Comparison of ENCODE assay signal across 1 mouse cellular context in the genomic region with DNA sequence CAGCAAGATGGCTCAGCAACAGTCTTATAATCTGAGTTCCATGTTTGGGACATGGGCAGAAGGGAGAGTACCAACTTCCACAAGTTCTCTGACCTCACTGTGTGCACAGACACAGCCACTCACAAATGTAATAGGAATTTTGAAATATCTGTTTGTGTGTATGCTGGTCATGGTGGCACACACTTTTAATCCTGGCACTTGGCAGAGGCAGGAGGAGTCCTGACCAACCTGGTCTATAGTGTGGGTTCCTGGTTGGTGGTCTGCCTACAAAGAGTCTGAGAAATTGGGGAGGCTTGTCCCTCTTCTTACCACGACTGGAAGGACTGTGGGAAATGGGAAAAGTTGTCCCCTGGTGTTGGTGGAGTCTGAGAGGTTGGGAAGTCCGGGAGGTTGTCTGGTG.
TF ChIP-seq lines count a peak whose summit lies in the region.

No protein-coding gene starts in this region.

TF ChIP-seq in MEL, 35 proteins besides CTCF, POLR2A, EP300 and RAD21:
- TF ChIP-seq GATA1 (IDR thresholded peaks at IDR 0.05; ENCODE audit: low read depth, low read length), result no peak
- no peak for TF ChIP-seq USF2 (IDR thresholded peaks at IDR 0.05; ENCODE audit: borderline replicate concordance in 1 of 2, insufficient read depth in 1 of 2, low read depth in 1 of 2, low read length in 2 of 2)
- no peak for TF ChIP-seq MAZ (IDR thresholded peaks at IDR 0.05; ENCODE audit: low read depth, low read length)
- TF ChIP-seq NRF1 (IDR thresholded peaks at IDR 0.05; ENCODE audit: insufficient read depth, low read depth, low read length, poor library complexity, severe bottlenecking), result no peak
- no peak for TF ChIP-seq JUND (IDR thresholded peaks at IDR 0.05; ENCODE audit: low read depth, low read length)
- TF ChIP-seq E2F4 (IDR thresholded peaks at IDR 0.05; ENCODE audit: borderline replicate concordance, low read depth, low read length), result no peak
- TF ChIP-seq UBTF (IDR thresholded peaks at IDR 0.05; ENCODE audit: borderline replicate concordance, insufficient read depth, low read depth, low read length), result no peak
- TF ChIP-seq MAX (IDR thresholded peaks at IDR 0.05; ENCODE audit: low read length), result no peak
- no peak for TF ChIP-seq MXI1 (IDR thresholded peaks at IDR 0.05; ENCODE audit: low read depth, low read length)
- no peak for TF ChIP-seq ZNF384 (IDR thresholded peaks at IDR 0.05; ENCODE audit: low read depth, low read length)
